ENCODE assay signal across 8 mouse cellular contexts in the genomic region with DNA sequence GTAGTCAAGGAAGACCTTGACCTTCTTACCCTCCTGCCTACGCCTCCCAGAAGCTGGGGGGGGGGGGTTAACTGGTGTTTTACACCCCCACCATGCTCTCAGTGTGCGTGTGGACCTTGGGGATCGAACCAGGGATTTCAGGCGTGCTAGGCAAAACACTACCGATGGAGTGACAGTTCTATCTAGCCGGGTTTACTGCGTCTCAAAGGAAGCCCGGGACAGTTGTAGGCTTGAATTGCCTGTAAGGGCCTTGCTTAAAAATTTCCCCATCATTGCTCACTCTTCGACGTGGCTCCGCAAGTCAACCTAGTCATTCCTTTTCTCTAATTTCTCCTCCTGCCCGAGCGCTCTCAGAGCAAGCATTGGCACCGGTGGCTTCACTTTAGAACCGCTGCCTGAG. TPM values are rescaled to one million over a fixed set of nuclear protein-coding genes. Genes with fewer than 3 reads are reported as not detected.
A peak's percentile ranks its signal among the peaks of the same experiment; 100 is the strongest.
DNase-seq lines count a peak whose midpoint lies in the region; ATAC-seq and TF ChIP-seq lines count a peak whose summit lies in the region.

No protein-coding gene starts in this region.

- peak overlapping the region; percentile 81 for H3K4me2 ChIP-seq in hindbrain, embryonic 15.5 days
- H3K4me2 ChIP-seq in midbrain, embryonic 15.5 days: peak overlapping the region; percentile 84

- TF ChIP-seq CTCF in left cerebral cortex, adult 2 months (IDR thresholded peaks at IDR 0.05): no peak
- no peak for TF ChIP-seq CTCF in bone marrow, adult 2 months (IDR thresholded peaks at IDR 0.05; ENCODE audit: control insufficient read depth, insufficient read depth, low read length)

- H3K9ac ChIP-seq in hindbrain, embryonic 15.5 days: peak overlapping the region; percentile 84
- H3K9ac ChIP-seq in midbrain, embryonic 15.5 days: peak overlapping the region; percentile 79

- WGBS in bone marrow, adult 2 months: 8% methylated on average over 15 of the region's 15 CpGs
- WGBS in hindbrain, embryonic 15.5 days: 35% methylated on average over 15 of the region's 15 CpGs
- 33% methylated on average over 15 of the region's 15 CpGs for WGBS in midbrain, embryonic 15.5 days

- intact Hi-C loops in left cerebral cortex, adult 2 months (cut with DNase I): loop anchor here (5.0 kb wide), 2 partner anchors 204 to 304 kb away; no protein-coding TSS in a partner anchor

- H3K27ac ChIP-seq in left cerebral cortex, adult 2 months: no peak overlapping the region
- no peak overlapping the region; the same call in 1 of the 2 replicates for H3K27ac ChIP-seq in bone marrow, adult 2 months (ENCODE audit: control insufficient read depth, insufficient read depth, low read depth, low read length, poor library complexity)
- peak overlapping the region; percentile 97; the same call in 1 of the 2 replicates for H3K27ac ChIP-seq in hindbrain, embryonic 15.5 days (replicated peaks)
- H3K27ac ChIP-seq in midbrain, embryonic 15.5 days: no peak overlapping the region; the same call in 1 of the 2 replicates

- no peaks in the 10 kb centered on the region for H3K9me3 ChIP-seq in hindbrain, embryonic 15.5 days
- no peaks in the 10 kb centered on the region for H3K9me3 ChIP-seq in midbrain, embryonic 15.5 days

- H3K27me3 ChIP-seq in hindbrain, embryonic 15.5 days: no peaks in the 10 kb centered on the region
- H3K27me3 ChIP-seq in midbrain, embryonic 15.5 days (replicated peaks): no peaks in the 10 kb centered on the region

- peak overlapping the region; percentile 74 for H3K4me3 ChIP-seq in left cerebral cortex, adult 2 months
- peak overlapping the region; percentile 79 for H3K4me3 ChIP-seq in bone marrow, adult 2 months (replicated peaks; ENCODE audit: control insufficient read depth, low read depth, low read length)
- peak overlapping the region; percentile 93 for H3K4me3 ChIP-seq in hindbrain, embryonic 15.5 days
- H3K4me3 ChIP-seq in midbrain, embryonic 15.5 days: peak overlapping the region; percentile 86

- DNase-seq in left cerebral cortex, adult 2 months (ENCODE audit: extremely low spot score in 1 of 2, low spot score in 2 of 2): no peak
- no peak for DNase-seq in left cerebral cortex, adult 18-20 months (ENCODE audit: low spot score in 2 of 2)
- no peak for DNase-seq in adrenal gland, adult (ENCODE audit: inconsistent age in 2 of 2, low spot score in 1 of 2)
- no peak for DNase-seq in adrenal gland, adult 8-10 months

- H3K36me3 ChIP-seq in hindbrain, embryonic 15.5 days: peaks cover 3% of the 10 kb centered on the region
- peaks cover under 1% of the 10 kb centered on the region; the same call in 1 of the 2 replicates for H3K36me3 ChIP-seq in midbrain, embryonic 15.5 days (replicated peaks)

- no peaks in the 10 kb centered on the region for H3K4me1 ChIP-seq in bone marrow, adult 2 months (ENCODE audit: control insufficient read depth, insufficient read depth, low read length)
- H3K4me1 ChIP-seq in hindbrain, embryonic 15.5 days (replicated peaks): peaks cover 15% of the 10 kb centered on the region
- H3K4me1 ChIP-seq in midbrain, embryonic 15.5 days: peaks cover 21% of the 10 kb centered on the region

- ATAC-seq in hindbrain, embryonic 15.5 days (ENCODE audit: low FRiP score, low read depth): no peak
- no peak for ATAC-seq in midbrain, embryonic 15.5 days (replicated peaks)
- ATAC-seq in monocyte, adult 5-6 weeks (replicated peaks; ENCODE audit: insufficient number of reproducible peaks, low FRiP score, low TSS enrichment, poor library complexity, severe bottlenecking): no peak

- no peak for TF ChIP-seq POLR2A in bone marrow, adult 2 months (IDR thresholded peaks at IDR 0.05; ENCODE audit: borderline replicate concordance, control insufficient read depth, low read depth, low read length)

RNA-seq across cellular contexts. Expression of a gene that starts 1.6 kb away (rescaled TPM):
- 10 to 100 TPM; 28.6 to 29.5 TPM for total RNA-seq in left cerebral cortex, adult 2 months (2021)
- total RNA-seq in left cerebral cortex, adult 18-20 months (2021): 10 to 100 TPM; 32.2 to 35.0 TPM
- 17.7 and 17.8 TPM in 2 replicates for polyA plus RNA-seq in bone marrow, adult 2 months (2011; ENCODE audit: insufficient read depth, insufficient read length, low replicate concordance, missing spikeins)
- polyA plus RNA-seq in hindbrain, embryonic 15.5 days (2015; fragmentation: Nextera tagmentation; extraction: Ambion mirVana): 46.0 and 47.7 TPM in 2 replicates
- polyA plus RNA-seq in midbrain, embryonic 15.5 days (2015; fragmentation: Nextera tagmentation; extraction: Ambion mirVana): 51.2 and 54.5 TPM in 2 replicates
- 14.2 to 35.4 TPM (median 20.5 TPM) in 3 replicates for total RNA-seq in monocyte, adult 5-6 weeks (2017)
- 10 to 100 TPM; 49.1 to 59.5 (median 55.4) TPM for total RNA-seq in adrenal gland, adult 8-10 months (2022)

RNA-seq across cellular contexts. Expression of a gene that starts 31.4 kb away (rescaled TPM):
- total RNA-seq in left cerebral cortex, adult 2 months (2021): 100 to 1,000 TPM; 200 to 216 TPM
- total RNA-seq in left cerebral cortex, adult 18-20 months (2021): 100 to 1,000 TPM; 194 to 229 TPM
- polyA plus RNA-seq in bone marrow, adult 2 months (2011; ENCODE audit: insufficient read depth, insufficient read length, low replicate concordance, missing spikeins): 280 and 397 TPM in 2 replicates
- polyA plus RNA-seq in hindbrain, embryonic 15.5 days (2015; fragmentation: Nextera tagmentation; extraction: Ambion mirVana): 139 and 142 TPM in 2 replicates
- polyA plus RNA-seq in midbrain, embryonic 15.5 days (2015; fragmentation: Nextera tagmentation; extraction: Ambion mirVana): 146 and 148 TPM in 2 replicates
- total RNA-seq in monocyte, adult 5-6 weeks (2017): 945 to 1,364 TPM (median 1,320 TPM) in 3 replicates
- 100 to 1,000 TPM; 189 to 253 (median 205) TPM for total RNA-seq in adrenal gland, adult 8-10 months (2022)

RNA-seq across cellular contexts. Expression of a gene that starts 50.9 kb away (rescaled TPM):
- 10 to 100 TPM; 68.0 to 73.4 TPM for total RNA-seq in left cerebral cortex, adult 2 months (2021)
- 10 to 100 TPM; 67.8 to 75.3 TPM for total RNA-seq in left cerebral cortex, adult 18-20 months (2021)
- polyA plus RNA-seq in bone marrow, adult 2 months (2011; ENCODE audit: insufficient read depth, insufficient read length, low replicate concordance, missing spikeins): 14.6 and 16.4 TPM in 2 replicates
- polyA plus RNA-seq in hindbrain, embryonic 15.5 days (2015; fragmentation: Nextera tagmentation; extraction: Ambion mirVana): 146 and 153 TPM in 2 replicates
- 149 and 162 TPM in 2 replicates for polyA plus RNA-seq in midbrain, embryonic 15.5 days (2015; fragmentation: Nextera tagmentation; extraction: Ambion mirVana)
- total RNA-seq in monocyte, adult 5-6 weeks (2017): 2.2 to 7.9 TPM (median 5.5 TPM) in 3 replicates
- total RNA-seq in adrenal gland, adult 8-10 months (2022): 10 to 100 TPM; 31.1 to 45.8 (median 38.8) TPM

RNA-seq across cellular contexts. Expression of a gene that starts 51.4 kb away (rescaled TPM):
- 10 to 100 TPM; 24.9 to 27.5 TPM for total RNA-seq in left cerebral cortex, adult 2 months (2021)
- total RNA-seq in left cerebral cortex, adult 18-20 months (2021): 10 to 100 TPM; 24.9 to 27.6 TPM
- polyA plus RNA-seq in bone marrow, adult 2 months (2011; ENCODE audit: insufficient read depth, insufficient read length, low replicate concordance, missing spikeins): 12.9 and 16.1 TPM in 2 replicates
- 39.5 and 45.7 TPM in 2 replicates for polyA plus RNA-seq in hindbrain, embryonic 15.5 days (2015; fragmentation: Nextera tagmentation; extraction: Ambion mirVana)
- 42.9 and 47.7 TPM in 2 replicates for polyA plus RNA-seq in midbrain, embryonic 15.5 days (2015; fragmentation: Nextera tagmentation; extraction: Ambion mirVana)
- total RNA-seq in monocyte, adult 5-6 weeks (2017): 42.8 to 46.5 TPM (median 45.0 TPM) in 3 replicates
- 10 to 100 TPM; 31.5 to 38.5 (median 35.0) TPM for total RNA-seq in adrenal gland, adult 8-10 months (2022)
